Mouse (Mus musculus) forebrain, embryonic 15.5 days (tissue): ENCODE measurements around the gene Ccr7. TPM values are rescaled to one million over a fixed set of nuclear protein-coding genes. Genes with fewer than 3 reads are reported as not detected.

Experiments used
- ATAC-seq: fragments of 200-750 bp; cut with Nextera tagmentation; replicated peaks from 2 replicates; pipeline ENCODE4 v1.8.0; 2017; ENCODE audit warnings: mild to moderate bottlenecking, moderate TSS enrichment, moderate library complexity
- H3K27ac ChIP-seq: fragments of 300-500 bp; sonication (generic); replicated peaks from 2 replicates; pipeline ENCODE4 v1.5.1; 2015; ENCODE audit warnings: mild to moderate bottlenecking, inconsistent platforms
- H3K27me3 ChIP-seq: fragments of 300-500 bp; sonication (generic); 2 replicates; pipeline ENCODE4 v1.6.1; 2015; ENCODE audit warnings: inconsistent platforms
- H3K36me3 ChIP-seq: fragments of 300-500 bp; sonication (generic); 2 replicates; pipeline ENCODE4 v1.6.1; 2015; ENCODE audit warnings: mild to moderate bottlenecking, inconsistent platforms
- H3K4me1 ChIP-seq: fragments of 300-500 bp; sonication (generic); 2 replicates; pipeline ENCODE4 v1.6.1; 2015; ENCODE audit warnings: inconsistent platforms
- H3K4me2 ChIP-seq: fragments of 300-500 bp; sonication (generic); replicated peaks from 2 replicates; pipeline ENCODE4 v1.6.1; 2015; ENCODE audit warnings: mild to moderate bottlenecking, inconsistent platforms
- H3K4me3 ChIP-seq: fragments of 300-500 bp; sonication (generic); 2 replicates; pipeline ENCODE4 v1.5.1; 2015; ENCODE audit warnings: mild to moderate bottlenecking, inconsistent platforms
- H3K9ac ChIP-seq: fragments of 300-500 bp; sonication (generic); replicated peaks from 2 replicates; pipeline ENCODE4 v1.6.1; 2015; ENCODE audit warnings: mild to moderate bottlenecking, inconsistent platforms
- H3K9me3 ChIP-seq: fragments of 300-500 bp; sonication (generic); 2 replicates; pipeline ENCODE4 v1.6.1; 2016; ENCODE audit warnings: inconsistent platforms
- WGBS: fragments of 180-500 bp; shearing (Covaris S2); methylation state at CpG from one replicate; pipeline ENCODE4 v1.1.7; 2015; ENCODE audit warnings: mixed read lengths; 5-methylcytosine and 5-hydroxymethylcytosine counted together
- polyA plus RNA-seq: library from polyadenylated mRNA; unstranded; fragments of >200 nt; fragmentation: Nextera tagmentation; extraction: Ambion mirVana; gene quantifications from 2 replicates; pipeline ENCODE4 v1.2.1, GENCODE M21; 2015

The Ccr7 gene
- polyA plus RNA-seq = not detected in 2 replicates

GRCm38 (mm10) chr11:99154987-99155641 is at the start of gene Ccr7:
Ccr7 (minus strand) TSS chr11:99155077.
- Histone ChIP-seq H3K9ac (no peak within 1 kb of the TSS), H3K27me3 (no peaks in the 10 kb centered on the region), H3K4me1 (no peaks in the 10 kb centered on the region), H3K9me3 (no peaks in the 10 kb centered on the region), H3K27ac (no peak within 1 kb of the TSS), H3K4me3 (no peak within 1 kb of the TSS), H3K36me3 (no peaks in the 10 kb centered on the region), H3K4me2 (no peak within 1 kb of the TSS)
- ATAC-seq = no peak
- 81% methylated on average over 12 of the region's 12 CpGs for WGBS

- Histone ChIP-seq H3K36me3 (no peaks in the 10 kb centered on the region), H3K27ac (no peak overlapping the region), H3K4me2 (no peak overlapping the region), H3K27me3 (no peaks in the 10 kb centered on the region), H3K4me1 (no peaks in the 10 kb centered on the region), H3K9ac (no peak overlapping the region), H3K4me3 (no peak overlapping the region), H3K9me3 (no peaks in the 10 kb centered on the region)
- no peak for ATAC-seq
- WGBS = 23% methylated on average over 14 of the region's 14 CpGs
These were observed 34.3 kb upstream of the Ccr7 start for GRCm38 (mm10) chr11:99189154-99189582.

GRCm38 (mm10) chr11:99187348-99187747 is 32.5 kb upstream of the Ccr7 start:
- no peaks in the 10 kb centered on the region for H3K36me3 ChIP-seq
- no peaks in the 10 kb centered on the region for H3K9me3 ChIP-seq
- no peaks in the 10 kb centered on the region for H3K27me3 ChIP-seq
- no peak overlapping the region for H3K9ac ChIP-seq
- WGBS = 97% methylated on average over 4 of the region's 4 CpGs
- H3K27ac ChIP-seq = no peak overlapping the region
- no peak for ATAC-seq
- no peak overlapping the region for H3K4me3 ChIP-seq
- H3K4me2 ChIP-seq = no peak overlapping the region
- 0 out of 2 replicates have a peak, but pooled peaks cover 3% of the 10 kb centered on the region for H3K4me1 ChIP-seq

- Histone ChIP-seq H3K4me1 (0 out of 2 replicates have a peak, but pooled peaks cover 3% of the 10 kb centered on the region), H3K4me3 (no peak overlapping the region), H3K9me3 (no peaks in the 10 kb centered on the region), H3K4me2 (no peak overlapping the region), H3K36me3 (no peaks in the 10 kb centered on the region), H3K27ac (no peak overlapping the region), H3K9ac (no peak overlapping the region), H3K27me3 (no peaks in the 10 kb centered on the region)
- 77% methylated on average over 2 of the region's 2 CpGs for whole genome bisulfite sequencing
- ATAC-seq = no peak
These were observed 32.0 kb upstream of the Ccr7 start for GRCm38 (mm10) chr11:99186836-99187235.

- H3K9me3 ChIP-seq = no peaks in the 10 kb centered on the region
- 0 out of 2 replicates have a peak, but pooled peaks cover 3% of the 10 kb centered on the region for H3K4me1 ChIP-seq
- no peak overlapping the region for H3K4me2 ChIP-seq
- no peak overlapping the region for H3K9ac ChIP-seq
- H3K27me3 ChIP-seq = no peaks in the 10 kb centered on the region
- H3K36me3 ChIP-seq = no peaks in the 10 kb centered on the region
- ATAC-seq = no peak
- WGBS = 73% methylated on average over 11 of the region's 11 CpGs
- H3K4me3 ChIP-seq = no peak overlapping the region
- no peak overlapping the region for H3K27ac ChIP-seq
These were observed 27.7 kb upstream of the Ccr7 start for GRCm38 (mm10) chr11:99182575-99182974.

- H3K27ac ChIP-seq = no peak overlapping the region
- no peak overlapping the region for H3K9ac ChIP-seq
- ATAC-seq = no peak
- 0 out of 2 replicates have a peak, but pooled peaks cover 3% of the 10 kb centered on the region for H3K4me1 ChIP-seq
- no peaks in the 10 kb centered on the region for H3K9me3 ChIP-seq
- 83% methylated on average over 5 of the region's 5 CpGs for WGBS
- no peak overlapping the region for H3K4me2 ChIP-seq
- H3K27me3 ChIP-seq = no peaks in the 10 kb centered on the region
- no peaks in the 10 kb centered on the region for H3K36me3 ChIP-seq
- no peak overlapping the region for H3K4me3 ChIP-seq
These were observed 25.2 kb upstream of the Ccr7 start for GRCm38 (mm10) chr11:99180071-99180470.

- Histone ChIP-seq H3K9me3 (no peaks in the 10 kb centered on the region), H3K36me3 (no peaks in the 10 kb centered on the region), H3K4me1 (0 out of 2 replicates have a peak, but pooled peaks cover 3% of the 10 kb centered on the region), H3K27me3 (no peaks in the 10 kb centered on the region), H3K27ac (no peak overlapping the region), H3K4me2 (no peak overlapping the region), H3K4me3 (no peak overlapping the region), H3K9ac (no peak overlapping the region)
- 91% methylated on average over 1 of the region's 3 CpGs for WGBS
- no peak for ATAC-seq
These were observed 23.0 kb upstream of the Ccr7 start for GRCm38 (mm10) chr11:99177925-99178198.

GRCm38 (mm10) chr11:99177054-99177924 is 22.4 kb upstream of the Ccr7 start:
- WGBS = 74% methylated on average over 5 of the region's 5 CpGs
- Histone ChIP-seq H3K27me3 (no peaks in the 10 kb centered on the region), H3K4me2 (no peak overlapping the region), H3K4me1 (no peaks in the 10 kb centered on the region), H3K4me3 (no peak overlapping the region), H3K9ac (no peak overlapping the region), H3K27ac (no peak overlapping the region), H3K9me3 (no peaks in the 10 kb centered on the region), H3K36me3 (no peaks in the 10 kb centered on the region)
- no peak for ATAC-seq

- H3K4me2 ChIP-seq = no peak overlapping the region
- ATAC-seq = no peak
- H3K9ac ChIP-seq = no peak overlapping the region
- no peaks in the 10 kb centered on the region for H3K36me3 ChIP-seq
- no peaks in the 10 kb centered on the region for H3K9me3 ChIP-seq
- WGBS = 83% methylated on average over 4 of the region's 4 CpGs
- H3K27me3 ChIP-seq = no peaks in the 10 kb centered on the region
- H3K4me3 ChIP-seq = no peak overlapping the region
- no peaks in the 10 kb centered on the region for H3K4me1 ChIP-seq
- H3K27ac ChIP-seq = no peak overlapping the region
These were observed 17.1 kb upstream of the Ccr7 start for GRCm38 (mm10) chr11:99172002-99172401.

GRCm38 (mm10) chr11:99171442-99171841 is 16.6 kb upstream of the Ccr7 start:
- WGBS = 69% methylated on average over 2 of the region's 2 CpGs
- Histone ChIP-seq H3K4me2 (no peak overlapping the region), H3K4me3 (no peak overlapping the region), H3K9ac (no peak overlapping the region), H3K27me3 (no peaks in the 10 kb centered on the region), H3K4me1 (no peaks in the 10 kb centered on the region), H3K27ac (no peak overlapping the region), H3K9me3 (no peaks in the 10 kb centered on the region), H3K36me3 (no peaks in the 10 kb centered on the region)
- no peak for ATAC-seq

- H3K36me3 ChIP-seq = no peaks in the 10 kb centered on the region
- H3K27me3 ChIP-seq = no peaks in the 10 kb centered on the region
- H3K27ac ChIP-seq = no peak overlapping the region
- ATAC-seq = no peak
- H3K4me1 ChIP-seq = no peaks in the 10 kb centered on the region
- no peaks in the 10 kb centered on the region for H3K9me3 ChIP-seq
- no peak overlapping the region for H3K4me2 ChIP-seq
- H3K4me3 ChIP-seq = no peak overlapping the region
- 81% methylated on average over 12 of the region's 12 CpGs for WGBS
- H3K9ac ChIP-seq = no peak overlapping the region
These were observed 15.8 kb upstream of the Ccr7 start for GRCm38 (mm10) chr11:99170547-99171267.

GRCm38 (mm10) chr11:99170005-99170404 is 15.1 kb upstream of the Ccr7 start:
- Histone ChIP-seq H3K4me2 (no peak overlapping the region), H3K27me3 (no peaks in the 10 kb centered on the region), H3K4me3 (no peak overlapping the region), H3K9ac (no peak overlapping the region), H3K9me3 (no peaks in the 10 kb centered on the region), H3K4me1 (no peaks in the 10 kb centered on the region), H3K36me3 (no peaks in the 10 kb centered on the region), H3K27ac (no peak overlapping the region)
- 94% methylated on average over 6 of the region's 6 CpGs for WGBS
- ATAC-seq = no peak
